Mouse (Mus musculus) kidney, embryonic 16.5 days (tissue): ENCODE measurements around the gene Fig4. TPM values are rescaled to one million over a fixed set of nuclear protein-coding genes. Genes with fewer than 3 reads are reported as not detected.

ENCODE experiments used
- ATAC-seq: fragments of 200-750 bp; cut with Nextera tagmentation; 2 replicates; pipeline ENCODE4 v1.8.0; 2017; ENCODE audit warnings: moderate TSS enrichment; ENCODE audit not compliant: low FRiP score, low TSS enrichment
- H3K27ac ChIP-seq: fragments of 300-500 bp; sonication (generic); 2 replicates; pipeline ENCODE4 v1.5.1; 2014; ENCODE audit warnings: low read length
- H3K27me3 ChIP-seq: fragments of 300-500 bp; sonication (generic); 2 replicates; pipeline ENCODE4 v1.6.1; 2014; ENCODE audit warnings: low read length, control low read depth, mixed read lengths; ENCODE audit not compliant: insufficient read depth
- H3K36me3 ChIP-seq: fragments of 300-500 bp; sonication (generic); 2 replicates; pipeline ENCODE4 v1.6.1; 2014; ENCODE audit warnings: low read length, control low read depth, mixed read lengths; ENCODE audit not compliant: insufficient read depth
- H3K4me1 ChIP-seq: fragments of 300-500 bp; sonication (generic); 2 replicates; pipeline ENCODE4 v1.6.1; 2014; ENCODE audit warnings: low read length, control low read depth, mixed read lengths; ENCODE audit not compliant: insufficient read depth
- H3K4me2 ChIP-seq: fragments of 300-500 bp; sonication (generic); replicated peaks from 2 replicates; pipeline ENCODE4 v1.6.1; 2014; ENCODE audit warnings: low read depth, low read length
- H3K4me3 ChIP-seq: fragments of 300-500 bp; sonication (generic); 2 replicates; pipeline ENCODE4 v1.5.1; 2014; ENCODE audit warnings: mild to moderate bottlenecking, low read length
- H3K9ac ChIP-seq: fragments of 300-500 bp; sonication (generic); replicated peaks from 2 replicates; pipeline ENCODE4 v1.6.1; 2014; ENCODE audit warnings: low read length
- H3K9me3 ChIP-seq: fragments of 300-500 bp; sonication (generic); 2 replicates; pipeline ENCODE4 v1.6.1; 2016; ENCODE audit warnings: low read length, control low read depth
- WGBS: fragments of 180-500 bp; shearing (Covaris S2); extraction: QIAGEN DNeasy Blood & Tissue Kit; methylation state at CpG from one replicate; pipeline ENCODE4 v1.1.7; 2014; 5-methylcytosine and 5-hydroxymethylcytosine counted together
- polyA plus RNA-seq: library from polyadenylated mRNA; unstranded; fragments of >200 nt; fragmentation: Nextera tagmentation; extraction: Ambion mirVana; gene quantifications from 2 replicates; pipeline ENCODE4 v1.2.1, GENCODE M21; 2015

The Fig4 gene
- polyA plus RNA-seq, 1 experiment from 2014 or later, result 17.2 TPM

DNA sequence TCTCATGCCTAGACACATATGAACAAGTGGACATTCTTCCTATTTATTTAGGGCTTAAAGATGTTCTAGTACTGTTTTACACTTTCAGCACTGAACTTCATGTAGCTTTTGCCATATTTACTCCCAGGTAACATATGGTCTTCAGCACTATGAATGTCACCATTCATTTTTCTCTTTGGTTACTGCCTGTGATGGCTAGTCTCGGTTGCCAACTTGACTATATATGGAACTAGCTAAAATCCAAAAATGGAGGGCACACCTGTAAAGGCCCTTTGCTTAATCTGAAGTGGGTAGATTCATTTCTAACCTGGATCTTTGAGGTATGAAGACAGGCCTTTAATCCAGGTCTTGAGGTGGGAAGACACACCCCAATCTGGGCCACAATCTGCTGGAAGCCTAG lies 28.2 kb downstream of the Fig4 start:
- Histone ChIP-seq H3K9me3 (no peaks in the 10 kb centered on the region), H3K4me1 (no peaks in the 10 kb centered on the region), H3K4me2 (no peak overlapping the region), H3K27ac (no peak overlapping the region), H3K9ac (no peak overlapping the region), H3K4me3 (no peak overlapping the region), H3K27me3 (no peaks in the 10 kb centered on the region), H3K36me3 (no peaks in the 10 kb centered on the region)
- 82% methylated on average over 1 of the region's 1 CpGs for WGBS
- ATAC-seq, result no peak

GRCm38 (mm10) chr10:41271860-41272259 lies 31.2 kb downstream of the Fig4 start:
- Histone ChIP-seq H3K9ac (no peak overlapping the region), H3K36me3 (0 out of 2 replicates have a peak, but pooled peaks cover 7% of the 10 kb centered on the region), H3K4me1 (no peaks in the 10 kb centered on the region), H3K4me2 (no peak overlapping the region), H3K4me3 (no peak overlapping the region), H3K27me3 (no peaks in the 10 kb centered on the region), H3K27ac (no peak overlapping the region), H3K9me3 (no peaks in the 10 kb centered on the region)
- whole genome bisulfite sequencing, result 53% methylated on average over 7 of the region's 7 CpGs
- ATAC-seq, result no peak

DNA sequence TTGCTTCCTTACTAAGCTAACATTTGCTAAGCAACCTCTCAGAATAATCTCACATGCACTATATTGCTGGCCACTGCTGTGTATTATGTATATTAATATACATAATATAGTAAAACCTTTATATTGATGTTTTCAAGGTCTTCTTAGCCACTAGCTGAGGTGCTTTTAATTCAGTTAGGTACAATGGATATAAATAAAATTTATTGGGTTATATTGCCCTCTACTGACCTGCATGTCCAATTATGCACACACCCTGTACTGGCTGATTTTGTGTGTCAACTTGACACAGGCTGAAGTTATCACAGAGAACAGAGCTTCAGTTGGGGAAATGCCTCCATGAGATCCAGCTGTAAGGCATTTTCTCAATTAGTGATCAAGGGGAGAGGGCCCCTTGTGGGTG lies 41.2 kb downstream of the Fig4 start:
- Histone ChIP-seq H3K27me3 (no peaks in the 10 kb centered on the region), H3K36me3 (peaks cover 5% of the 10 kb centered on the region; the same call in 1 of the 2 replicates), H3K4me3 (no peak overlapping the region), H3K27ac (no peak overlapping the region), H3K9ac (no peak overlapping the region), H3K4me2 (no peak overlapping the region), H3K4me1 (no peaks in the 10 kb centered on the region), H3K9me3 (no peaks in the 10 kb centered on the region)
- no peak for ATAC-seq

DNA sequence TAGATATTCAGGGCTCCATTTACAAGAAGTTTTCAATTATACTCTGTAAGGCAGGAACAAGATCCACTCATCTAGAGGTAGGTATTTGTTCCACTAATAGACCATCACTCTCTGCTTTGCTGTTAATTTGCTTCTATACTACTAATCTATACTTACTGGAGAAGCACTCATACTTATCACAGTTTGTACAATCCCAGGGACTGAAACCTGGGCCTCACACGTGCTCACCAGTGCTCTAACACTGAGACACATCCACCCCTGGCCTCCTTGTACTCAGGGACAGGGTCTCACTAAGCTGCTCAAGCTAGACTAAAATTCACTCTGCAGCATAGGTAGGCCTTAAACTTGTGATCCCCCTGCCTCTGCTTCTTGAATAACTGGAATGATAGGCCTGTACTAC lies 41.8 kb downstream of the Fig4 start:
- H3K36me3 ChIP-seq, result peaks cover 5% of the 10 kb centered on the region; the same call in 1 of the 2 replicates
- no peak for ATAC-seq
- no peak overlapping the region for H3K27ac ChIP-seq
- 65% methylated on average over 1 of the region's 1 CpGs for WGBS
- H3K4me3 ChIP-seq, result no peak overlapping the region
- H3K27me3 ChIP-seq, result no peaks in the 10 kb centered on the region
- no peaks in the 10 kb centered on the region for H3K9me3 ChIP-seq
- no peak overlapping the region for H3K4me2 ChIP-seq
- no peaks in the 10 kb centered on the region for H3K4me1 ChIP-seq
- no peak overlapping the region for H3K9ac ChIP-seq

DNA sequence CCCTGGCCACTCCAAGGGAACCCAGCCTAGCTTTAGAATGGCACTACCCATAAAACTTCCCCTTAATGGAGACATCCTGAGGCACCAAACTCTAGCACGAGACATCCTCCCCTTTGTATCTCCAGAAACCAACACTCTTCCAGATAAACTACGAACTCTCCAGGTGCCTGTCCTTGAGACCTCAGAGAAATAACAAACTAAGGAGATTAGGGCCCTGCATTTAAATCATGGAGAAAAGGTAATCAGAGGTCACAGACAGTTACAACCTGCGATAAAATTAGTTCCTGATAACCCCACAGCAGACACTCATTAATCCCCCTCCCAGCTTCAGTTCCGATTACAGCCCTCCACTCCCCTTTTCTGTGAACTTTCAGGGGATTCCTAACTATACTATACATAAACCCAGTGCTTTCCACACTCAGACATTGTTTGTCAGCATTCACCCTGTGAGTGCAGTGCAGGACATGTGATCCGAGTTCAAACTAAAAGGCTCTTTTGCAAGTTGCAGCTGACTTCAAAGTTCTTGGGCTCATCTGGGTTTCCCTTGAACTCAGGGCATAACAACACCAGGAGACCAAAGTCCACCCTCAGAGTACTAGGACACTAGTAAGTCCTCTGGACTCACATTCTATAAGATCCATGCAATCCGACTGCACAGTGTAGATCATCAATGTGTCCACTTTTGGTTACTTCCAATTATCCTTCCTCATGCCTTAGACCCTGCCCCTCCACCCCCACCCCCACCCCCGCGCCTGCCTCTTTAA lies 42.6 kb downstream of the Fig4 start:
- Histone ChIP-seq H3K4me2 (no peak overlapping the region), H3K4me1 (no peaks in the 10 kb centered on the region), H3K27me3 (no peaks in the 10 kb centered on the region), H3K4me3 (no peak overlapping the region), H3K9me3 (no peaks in the 10 kb centered on the region), H3K36me3 (peaks cover 9% of the 10 kb centered on the region; the same call in 1 of the 2 replicates), H3K27ac (no peak overlapping the region), H3K9ac (no peak overlapping the region)
- 34% methylated on average over 8 of the region's 8 CpGs for WGBS
- ATAC-seq, result no peak

- 60% methylated on average over 5 of the region's 5 CpGs for WGBS
- Histone ChIP-seq H3K4me1 (no peaks in the 10 kb centered on the region), H3K27ac (no peak overlapping the region), H3K36me3 (0 out of 2 replicates have a peak, but pooled peaks cover 4% of the 10 kb centered on the region), H3K9me3 (no peaks in the 10 kb centered on the region), H3K4me2 (no peak overlapping the region), H3K9ac (no peak overlapping the region), H3K27me3 (no peaks in the 10 kb centered on the region), H3K4me3 (no peak overlapping the region)
- ATAC-seq, result no peak
Measured at GRCm38 (mm10) chr10:41250749-41251065, 52.4 kb downstream of the Fig4 start.

DNA sequence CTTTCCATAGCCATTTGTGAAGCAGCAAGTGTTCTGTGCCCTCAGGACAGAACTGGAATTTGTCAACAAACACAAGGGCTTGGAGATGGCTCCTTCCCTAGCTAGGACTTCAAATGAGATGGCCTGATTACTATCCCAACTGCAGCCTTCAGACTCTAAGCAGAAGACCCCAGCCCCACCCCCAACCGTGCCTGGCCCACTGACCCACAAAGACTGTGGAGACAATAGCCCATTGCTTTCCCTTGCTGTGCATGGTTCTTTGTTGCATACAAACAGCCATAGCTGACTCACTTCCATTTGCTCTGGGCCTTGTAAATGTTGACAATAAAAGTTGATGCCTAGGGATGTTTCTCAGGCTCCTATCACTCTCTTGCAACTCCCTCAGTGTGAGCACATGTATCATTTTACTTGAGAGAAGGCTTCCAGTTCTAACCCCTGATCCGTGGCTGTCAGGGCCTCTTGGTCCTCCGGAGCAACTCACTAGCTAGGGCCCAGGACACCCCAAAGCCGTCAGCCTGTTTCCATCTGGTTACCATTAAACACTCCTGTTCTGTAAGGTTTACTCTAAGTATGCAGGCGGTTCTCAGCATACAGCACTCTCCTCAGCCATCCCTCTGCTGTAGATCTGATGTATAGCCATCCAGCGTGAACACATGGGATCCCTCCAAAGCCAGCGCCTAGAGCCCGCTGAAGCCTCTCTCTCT lies 52.9 kb downstream of the Fig4 start:
- H3K4me2 ChIP-seq, result no peak overlapping the region
- no peaks in the 10 kb centered on the region for H3K4me1 ChIP-seq
- H3K4me3 ChIP-seq, result no peak overlapping the region
- no peaks in the 10 kb centered on the region for H3K27me3 ChIP-seq
- H3K9me3 ChIP-seq, result no peaks in the 10 kb centered on the region
- no peak overlapping the region for H3K27ac ChIP-seq
- H3K9ac ChIP-seq, result no peak overlapping the region
- WGBS, result 41% methylated on average over 8 of the region's 8 CpGs
- no peak for ATAC-seq
- H3K36me3 ChIP-seq, result no peaks in the 10 kb centered on the region

GRCm38 (mm10) chr10:41249006-41249659 lies 53.9 kb downstream of the Fig4 start:
- Histone ChIP-seq H3K4me1 (no peaks in the 10 kb centered on the region), H3K27me3 (no peaks in the 10 kb centered on the region), H3K9ac (no peak overlapping the region), H3K9me3 (no peaks in the 10 kb centered on the region), H3K27ac (no peak overlapping the region), H3K4me3 (no peak overlapping the region), H3K36me3 (no peaks in the 10 kb centered on the region), H3K4me2 (no peak overlapping the region)
- WGBS, result 95% methylated on average over 8 of the region's 8 CpGs
- ATAC-seq, result no peak

DNA sequence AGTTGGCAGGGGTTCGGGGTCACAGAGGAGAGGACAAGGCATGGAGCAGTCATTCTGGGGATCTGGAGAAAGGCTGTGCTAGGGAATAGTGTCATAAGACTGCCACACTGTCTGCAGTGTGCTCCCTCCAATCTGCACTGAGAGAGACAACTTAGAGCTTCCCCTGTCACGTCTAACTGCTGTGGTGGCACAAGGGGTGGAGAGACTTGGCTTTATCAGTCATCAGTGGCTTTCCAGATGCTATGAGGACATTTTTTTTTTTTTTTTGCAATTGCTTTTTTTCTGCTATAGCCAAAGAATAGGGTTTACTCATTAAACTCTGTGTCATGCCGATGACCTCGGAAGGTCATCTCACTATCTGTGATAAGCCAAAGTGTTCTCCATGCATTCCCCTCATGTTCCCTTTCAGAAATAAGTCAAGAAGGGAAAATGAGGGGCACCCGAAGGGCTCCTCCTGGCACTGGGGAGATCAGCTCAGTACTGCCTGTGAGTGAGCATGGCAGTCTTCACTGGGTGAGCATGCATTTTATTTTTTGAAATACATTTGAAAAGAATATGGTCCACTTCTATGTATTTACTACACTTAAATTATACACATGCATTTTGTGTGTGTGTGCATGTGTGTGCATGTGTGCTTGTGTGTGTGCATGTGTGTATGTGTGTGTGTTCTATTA lies 55.1 kb downstream of the Fig4 start:
- Histone ChIP-seq H3K9ac (no peak overlapping the region), H3K27me3 (no peaks in the 10 kb centered on the region), H3K36me3 (no peaks in the 10 kb centered on the region), H3K4me1 (no peaks in the 10 kb centered on the region), H3K4me2 (no peak overlapping the region), H3K4me3 (no peak overlapping the region), H3K27ac (no peak overlapping the region), H3K9me3 (no peaks in the 10 kb centered on the region)
- 89% methylated on average over 5 of the region's 5 CpGs for WGBS
- ATAC-seq, result no peak
